Mouse (Mus musculus) frontal cortex, adult 2 months (tissue): ENCODE measurements around the gene Glra2. TPM values are rescaled to one million over a fixed set of nuclear protein-coding genes. Genes with fewer than 3 reads are reported as not detected.
A peak's percentile ranks its signal among the peaks of the same experiment; 100 is the strongest.
"Not testable (repeated sequence)": the region's sequence is repeated elsewhere in the genome, so short reads cannot be mapped to it uniquely, and the experiment has no call there.

Experiments used
- DNase-seq, 2 experiments: peaks; one replicate each; pipeline ENCODE4 v3.0.0; 2022; ENCODE audit warnings: low spot score in 1 of 2; ENCODE audit errors: extremely low spot score in 1 of 2
- polyA plus RNA-seq: library from polyadenylated mRNA; depleted of rRNA; stranded (reverse); fragments of >200 nt; gene quantifications from 2 replicates; pipeline ENCODE4 v1.2.3, GENCODE M21; 2012; rRNA removed

Gene Glra2
- 6.2 and 8.9 TPM in 2 replicates for polyA plus RNA-seq

DNA sequence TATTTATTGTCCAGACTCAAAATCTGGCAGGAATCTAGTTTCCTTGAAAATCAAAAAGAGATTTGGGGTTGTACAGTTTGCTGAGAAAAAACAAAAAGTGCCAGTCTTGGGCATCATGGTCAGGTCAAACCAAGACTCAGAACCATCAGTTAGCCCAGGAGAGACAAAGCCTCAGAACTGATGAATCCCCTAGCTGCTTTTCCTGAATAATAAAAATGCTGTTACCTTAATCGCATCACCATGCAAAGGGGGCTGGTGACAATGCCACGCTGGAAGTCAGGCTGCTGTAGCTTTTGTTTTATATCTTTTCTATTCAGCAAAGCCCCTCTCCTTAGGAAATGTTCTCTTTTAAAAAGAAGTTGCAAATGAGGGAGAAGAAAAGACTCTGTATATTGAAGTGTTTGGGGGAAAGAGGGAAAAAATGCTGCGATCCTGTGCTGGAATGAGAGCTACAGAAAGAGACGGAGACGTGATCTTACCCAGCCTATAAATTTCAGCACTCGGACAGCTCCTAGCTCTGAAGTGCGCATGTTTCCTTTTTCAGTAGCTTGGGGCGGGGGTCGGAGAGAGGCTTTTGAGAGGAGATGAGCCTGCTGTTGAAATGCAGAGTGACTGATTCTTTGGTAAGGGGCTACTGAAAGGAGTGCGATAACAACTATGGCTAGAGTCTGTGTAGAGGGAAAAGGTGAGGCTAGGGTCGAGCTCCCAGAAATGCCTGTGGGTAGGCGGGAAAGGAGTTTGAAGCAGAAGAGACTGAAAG lies at the start of gene Glra2:
Gene Glra2, minus strand, starts transcription at position 455 of the 760 bp plus-strand sequence.
- peak in 1 of 2 experiments; percentile 11 for DNase-seq

GRCm38 (mm10) chrX:165362798-165363197 lies 35.6 kb upstream of the Glra2 start:
- DNase-seq = peak in 1 of 2 experiments; percentile 22

- DNase-seq = no peak
Observed at GRCm38 (mm10) chrX:165344611-165345010, 17.4 kb upstream of the Glra2 start.

GRCm38 (mm10) chrX:165327699-165328333 lies 623 bp upstream of the Glra2 start:
- DNase-seq = peak; percentile 6 to 83

DNA sequence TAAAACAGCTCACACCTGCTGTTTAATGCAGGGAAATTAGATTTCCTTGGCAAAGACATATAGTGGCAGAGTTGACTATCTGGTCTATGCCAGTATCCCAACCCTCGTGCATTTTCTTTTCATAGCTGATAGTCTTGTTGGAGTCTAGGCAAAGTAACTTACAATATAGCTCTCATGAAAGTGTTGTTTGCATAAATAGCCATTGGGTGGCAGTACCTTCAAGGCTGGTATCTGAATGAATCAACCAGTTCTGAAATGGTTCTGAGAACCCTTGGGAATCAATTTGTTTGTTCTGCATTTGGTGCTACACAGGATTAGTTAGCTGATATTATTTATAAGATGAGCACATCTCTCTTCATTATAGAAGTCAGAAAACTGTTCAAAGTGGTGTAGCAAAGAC lies 133.6 kb downstream of the Glra2 start:
- peak; percentile 3 to 53 for DNase-seq

- DNase-seq = peak in 1 of 2 experiments; percentile 4
Observed at GRCm38 (mm10) chrX:165191170-165191569, 136.0 kb downstream of the Glra2 start.

DNA sequence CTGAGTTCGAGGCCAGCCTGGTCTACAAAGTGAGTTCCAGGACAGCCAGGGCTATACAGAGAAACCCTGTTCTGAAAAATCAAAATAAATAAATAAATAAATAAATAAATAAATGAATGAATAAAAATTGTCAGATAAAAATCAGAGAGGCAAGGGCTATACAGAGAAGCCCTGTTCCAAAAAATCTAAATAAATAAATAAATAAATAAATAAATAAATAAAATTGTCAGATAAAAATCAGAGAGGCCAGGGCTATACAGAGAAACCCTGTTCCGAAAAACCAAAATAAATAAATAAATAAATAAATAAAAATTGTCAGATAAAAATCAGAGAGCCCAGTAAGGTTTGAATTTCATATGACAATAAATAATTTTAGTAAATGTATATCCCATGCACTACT lies 144.2 kb downstream of the Glra2 start:
- not testable (repeated sequence) for DNase-seq

DNA sequence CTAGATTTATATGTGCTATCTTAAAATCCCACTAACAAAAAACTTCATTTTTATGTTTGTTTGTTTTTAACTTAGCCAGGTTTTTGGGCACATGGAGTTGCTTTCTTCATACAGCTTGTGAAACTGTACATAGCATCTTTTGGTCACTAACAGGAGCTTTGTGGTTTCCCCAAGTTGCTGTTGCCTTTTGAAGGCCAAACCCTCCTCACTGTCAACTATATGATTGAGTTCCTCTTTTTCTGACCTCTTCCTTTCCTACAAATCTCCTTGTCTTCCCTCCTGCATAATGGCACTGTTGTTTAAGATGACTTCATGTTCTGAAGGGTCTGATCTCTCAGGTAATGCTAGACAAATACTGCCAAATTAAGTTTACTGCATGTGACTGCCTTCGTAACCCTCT lies 170.6 kb downstream of the Glra2 start:
- no peak for DNase-seq

DNA sequence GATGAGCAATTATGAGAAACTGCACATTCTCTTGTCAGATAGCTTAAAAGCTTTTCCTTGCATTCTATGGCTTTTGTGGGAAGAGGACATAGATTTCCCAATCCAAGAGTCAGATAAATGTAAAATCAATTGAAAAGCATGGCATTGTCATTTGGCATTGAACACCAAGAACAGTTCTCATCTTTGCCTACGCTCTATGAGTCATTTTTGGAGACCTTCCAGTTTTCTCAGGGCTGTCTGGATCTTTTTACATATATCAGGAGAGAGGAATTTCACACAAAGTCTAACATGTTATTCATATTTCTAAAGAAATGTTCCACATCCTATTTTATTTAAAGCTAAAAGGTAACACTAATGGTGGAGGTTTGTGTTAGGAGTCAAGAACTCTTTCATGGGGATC lies 223.0 kb downstream of the Glra2 start:
- peak; percentile 3 to 45 for DNase-seq
